Mouse (Mus musculus) ZHBTc4 (cell line): Measurements from ENCODE around the gene Anxa8.

Experiments
- DNase-seq: peaks from one replicate; pipeline ENCODE4 v3.0.0-alpha.2; 2011; ENCODE audit warnings: low read depth, low spot score

Anxa8 gene

GRCm38 (mm10) chr14:34085731-34086130 is at the start of gene Anxa8:
TSS of gene Anxa8 (plus strand) at chr14:34085981.
- peak; percentile 31 for DNase-seq

- no peak for DNase-seq
Observed at GRCm38 (mm10) chr14:34041241-34041640, 44.5 kb upstream of the Anxa8 start.

- DNase-seq: no peak
Observed at GRCm38 (mm10) chr14:34043341-34043740, 42.4 kb upstream of the Anxa8 start.

GRCm38 (mm10) chr14:34050101-34050779 is 35.5 kb upstream of the Anxa8 start:
- no peak for DNase-seq

- DNase-seq: no peak
Observed at GRCm38 (mm10) chr14:34052516-34052915, 33.3 kb upstream of the Anxa8 start, which contains the start of gene Antxrl. TSS of gene Antxrl (plus strand) at chr14:34052707.

- peak; percentile 50 for DNase-seq
Observed at GRCm38 (mm10) chr14:34071665-34072064, 14.1 kb upstream of the Anxa8 start.

- DNase-seq: no peak
Observed at GRCm38 (mm10) chr14:34075346-34075745, 10.4 kb upstream of the Anxa8 start.

- no peak for DNase-seq
Observed at GRCm38 (mm10) chr14:34077222-34077621, 8.6 kb upstream of the Anxa8 start.

- DNase-seq: no peak
Observed at GRCm38 (mm10) chr14:34078293-34078692, 7.5 kb upstream of the Anxa8 start.

GRCm38 (mm10) chr14:34080321-34080997 is 5.3 kb upstream of the Anxa8 start:
- DNase-seq: peak; percentile 89

- no peak for DNase-seq
Observed at GRCm38 (mm10) chr14:34086806-34087205, 1.0 kb downstream of the Anxa8 start.

GRCm38 (mm10) chr14:34087856-34088398 is 2.1 kb downstream of the Anxa8 start:
- DNase-seq: no peak

- DNase-seq: no peak
Observed at GRCm38 (mm10) chr14:34089796-34090195, 4.0 kb downstream of the Anxa8 start.

- no peak for DNase-seq
Observed at GRCm38 (mm10) chr14:34091475-34091874, 5.7 kb downstream of the Anxa8 start.

GRCm38 (mm10) chr14:34092856-34093255 is 7.1 kb downstream of the Anxa8 start:
- DNase-seq: no peak

- DNase-seq: no peak
Observed at GRCm38 (mm10) chr14:34096161-34096560, 10.4 kb downstream of the Anxa8 start.

GRCm38 (mm10) chr14:34102601-34103000 is 16.8 kb downstream of the Anxa8 start, which contains the start of gene A630023A22Rik:
TSS of gene A630023A22Rik (minus strand) at chr14:34102754.
- no peak for DNase-seq

GRCm38 (mm10) chr14:34103855-34104254 is 18.1 kb downstream of the Anxa8 start:
- no peak for DNase-seq

- DNase-seq: peak; percentile 74
Observed at GRCm38 (mm10) chr14:34104892-34105291, 19.1 kb downstream of the Anxa8 start.

- peak; percentile 72 for DNase-seq
Observed at GRCm38 (mm10) chr14:34106389-34107062, 20.7 kb downstream of the Anxa8 start.

- DNase-seq: no peak
Observed at GRCm38 (mm10) chr14:34107594-34107993, 21.8 kb downstream of the Anxa8 start.

- no peak for DNase-seq
Observed at GRCm38 (mm10) chr14:34114311-34114710, 28.5 kb downstream of the Anxa8 start.
